Mouse (Mus musculus) heart, postnatal 0 days (tissue): ENCODE data around the gene Plcb3. TPM values are rescaled to one million over a fixed set of nuclear protein-coding genes. Genes with fewer than 3 reads are reported as not detected.

Experiments used
- ATAC-seq: fragments of 200-750 bp; cut with Nextera tagmentation; 2 replicates; pipeline ENCODE4 v1.8.0; 2017; ENCODE audit warnings: low read depth, moderate number of reproducible peaks, moderate library complexity; ENCODE audit not compliant: insufficient read depth
- DNase-seq: peaks from one replicate; pipeline ENCODE4 v3.0.0-alpha.2; 2016; ENCODE audit warnings: low spot score
- H3K27ac ChIP-seq: fragments of 300-500 bp; sonication (generic); 2 replicates; pipeline ENCODE4 v1.5.1; 2014; ENCODE audit warnings: low read depth, mild to moderate bottlenecking
- H3K27me3 ChIP-seq: fragments of 300-500 bp; sonication (generic); 2 replicates; pipeline ENCODE4 v1.6.1; 2014; ENCODE audit warnings: low read length, mixed read lengths; ENCODE audit not compliant: control insufficient read depth, insufficient read depth
- H3K36me3 ChIP-seq: fragments of 300-500 bp; sonication (generic); replicated peaks from 2 replicates; pipeline ENCODE4 v1.6.1; 2014; ENCODE audit warnings: low read length, mixed read lengths; ENCODE audit not compliant: control insufficient read depth, insufficient read depth
- H3K4me1 ChIP-seq: fragments of 300-500 bp; sonication (generic); 2 replicates; pipeline ENCODE4 v1.6.1; 2014; ENCODE audit warnings: antibody characterized with exemption; ENCODE audit not compliant: control insufficient read depth, insufficient read depth
- H3K4me2 ChIP-seq: fragments of 300-500 bp; sonication (generic); 2 replicates; pipeline ENCODE4 v1.6.1; 2014; ENCODE audit warnings: low read depth, mild to moderate bottlenecking, low read length, moderate library complexity
- H3K4me3 ChIP-seq: fragments of 300-500 bp; sonication (generic); 2 replicates; pipeline ENCODE4 v1.5.1; 2014; ENCODE audit warnings: low read depth, low read length
- H3K9ac ChIP-seq: fragments of 300-500 bp; sonication (generic); replicated peaks from 2 replicates; pipeline ENCODE4 v1.6.1; 2014; ENCODE audit warnings: low read depth, low read length, mixed read lengths
- H3K9me3 ChIP-seq: fragments of 300-500 bp; sonication (generic); replicated peaks from 2 replicates; pipeline ENCODE4 v1.6.1; 2016; ENCODE audit warnings: low read length; ENCODE audit not compliant: control insufficient read depth
- CTCF ChIP-seq: IDR thresholded peaks from 2 replicates; pipeline ENCODE4 v1.5.1; 2016; ENCODE audit warnings: antibody characterized with exemption, control low read depth, low read depth
- EP300 ChIP-seq: IDR thresholded peaks from 2 replicates; pipeline ENCODE4 v1.6.1; 2016; ENCODE audit warnings: antibody characterized with exemption, low read depth
- WGBS: fragments of 180-500 bp; shearing (Covaris S2); extraction: QIAGEN DNeasy Blood & Tissue Kit; methylation state at CpG from one replicate; pipeline ENCODE4 v1.1.7; 2014; 5-methylcytosine and 5-hydroxymethylcytosine counted together
- polyA plus RNA-seq: library from polyadenylated mRNA; unstranded; fragments of >200 nt; fragmentation: Nextera tagmentation; extraction: Ambion mirVana; gene quantifications from 2 replicates; pipeline ENCODE4 v1.2.1, GENCODE M21; 2015
- total RNA-seq: library from RNA; depleted of rRNA; stranded (reverse); fragments of >200 nt; gene quantifications from 2 replicates; pipeline ENCODE4 v1.2.3, GENCODE M21; 2014; ENCODE audit warnings: low replicate concordance

Gene Plcb3
- total and polyA plus RNA-seq, 2 experiments from 2014 or later: 8.3 to 24.9 TPM

- peak overlapping the region; percentile 96 for H3K27ac ChIP-seq
- peak overlapping the region; percentile 90; the same call in 1 of the 2 replicates for H3K4me2 ChIP-seq
- H3K4me3 ChIP-seq: no peak overlapping the region
- H3K9ac ChIP-seq: no peak overlapping the region
- H3K4me1 ChIP-seq: peaks cover 14% of the 10 kb centered on the region
- no peak for TF ChIP-seq EP300
- TF ChIP-seq CTCF: no peak
- H3K27me3 ChIP-seq: no peaks in the 10 kb centered on the region
- H3K36me3 ChIP-seq: 0 out of 2 replicates have a peak, but pooled peaks cover 8% of the 10 kb centered on the region
- H3K9me3 ChIP-seq: no peaks in the 10 kb centered on the region
- ATAC-seq: no peak
- DNase-seq: no peak
Measured at GRCm38 (mm10) chr19:6919431-6919830, 56.8 kb downstream of the Plcb3 start.

- 95% methylated on average over 4 of the region's 4 CpGs for WGBS
- DNase-seq (no peak), ATAC-seq (no peak)
- Histone ChIP-seq H3K4me2 (no peak overlapping the region), H3K27ac (no peak overlapping the region), H3K4me3 (no peak overlapping the region), H3K4me1 (peaks cover 14% of the 10 kb centered on the region), H3K9ac (no peak overlapping the region), H3K9me3 (no peaks in the 10 kb centered on the region), H3K27me3 (no peaks in the 10 kb centered on the region), H3K36me3 (peaks cover 14% of the 10 kb centered on the region)
- TF ChIP-seq CTCF (no peak), EP300 (no peak)
Measured at GRCm38 (mm10) chr19:6918321-6918720, 57.9 kb downstream of the Plcb3 start.

- TF ChIP-seq CTCF: no peak
- no peak for TF ChIP-seq EP300
- Histone ChIP-seq H3K27ac (no peak overlapping the region), H3K27me3 (no peaks in the 10 kb centered on the region), H3K4me1 (peaks cover 9% of the 10 kb centered on the region), H3K36me3 (peaks cover 32% of the 10 kb centered on the region), H3K9ac (no peak overlapping the region), H3K4me2 (no peak overlapping the region), H3K9me3 (no peaks in the 10 kb centered on the region), H3K4me3 (no peak overlapping the region)
- WGBS: 73% methylated on average over 4 of the region's 4 CpGs
- ATAC-seq: no peak
- DNase-seq: no peak
Measured at GRCm38 (mm10) chr19:6916496-6916895, 59.8 kb downstream of the Plcb3 start.

GRCm38 (mm10) chr19:6915276-6915675 lies 61.0 kb downstream of the Plcb3 start:
- WGBS: 41% methylated on average over 4 of the region's 4 CpGs
- no peak for ATAC-seq

GRCm38 (mm10) chr19:6914540-6914939 lies 61.7 kb downstream of the Plcb3 start:
- no peak for DNase-seq
- Histone ChIP-seq H3K4me2 (no peak overlapping the region), H3K4me1 (no peaks in the 10 kb centered on the region), H3K27me3 (no peaks in the 10 kb centered on the region), H3K4me3 (no peak overlapping the region), H3K27ac (no peak overlapping the region), H3K36me3 (peaks cover 38% of the 10 kb centered on the region), H3K9me3 (no peaks in the 10 kb centered on the region), H3K9ac (no peak overlapping the region)
- 93% methylated on average over 9 of the region's 9 CpGs for WGBS
- ATAC-seq: no peak
- TF ChIP-seq CTCF (no peak), EP300 (no peak)

More at GRCm38 (mm10) chr19:6915276-6915675, 61.0 kb downstream of the Plcb3 start:
- no peaks in the 10 kb centered on the region for H3K27me3 ChIP-seq
- no peak overlapping the region for H3K27ac ChIP-seq
- no peaks in the 10 kb centered on the region for H3K9me3 ChIP-seq
- DNase-seq: no peak
- no peak overlapping the region for H3K9ac ChIP-seq
- no peak overlapping the region for H3K4me2 ChIP-seq
- TF ChIP-seq CTCF (no peak), EP300 (no peak)
- peaks cover 38% of the 10 kb centered on the region for H3K36me3 ChIP-seq
- H3K4me1 ChIP-seq: peaks cover 6% of the 10 kb centered on the region
- H3K4me3 ChIP-seq: no peak overlapping the region

GRCm38 (mm10) chr19:6913991-6914390 lies 62.3 kb downstream of the Plcb3 start:
- DNase-seq (no peak), ATAC-seq (no peak)
- H3K36me3 ChIP-seq: peaks cover 38% of the 10 kb centered on the region
- TF ChIP-seq EP300 (no peak), CTCF (no peak)
- no peaks in the 10 kb centered on the region for H3K4me1 ChIP-seq
- no peaks in the 10 kb centered on the region for H3K9me3 ChIP-seq
- H3K4me2 ChIP-seq: no peak overlapping the region
- no peak overlapping the region for H3K4me3 ChIP-seq
- H3K27me3 ChIP-seq: no peaks in the 10 kb centered on the region
- no peak overlapping the region for H3K27ac ChIP-seq
- no peak overlapping the region for H3K9ac ChIP-seq
- WGBS: 75% methylated on average over 11 of the region's 11 CpGs
